Mouse (Mus musculus): Measurements from ENCODE around the gene Kmt2c.

DNA sequence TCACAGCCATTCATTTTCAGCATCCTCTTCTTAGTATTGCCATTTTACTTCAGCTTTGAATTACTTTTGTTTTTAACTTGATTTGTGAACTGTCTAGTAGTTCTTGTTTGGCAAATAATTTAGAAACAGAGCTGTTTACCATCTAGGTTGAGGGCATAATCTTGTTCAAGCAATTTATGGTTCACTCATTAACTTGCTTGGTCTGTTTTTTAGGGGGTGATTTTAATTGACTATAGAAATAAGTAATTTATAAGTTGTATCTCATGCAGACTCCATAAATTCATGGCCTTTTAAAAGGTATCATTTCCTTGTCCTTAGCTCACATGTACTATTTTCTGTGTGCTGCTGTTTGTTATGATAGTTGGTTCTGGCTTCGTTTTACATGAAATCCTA is 252.1 kb downstream of the Kmt2c start:
- TF ChIP-seq GATA1 (IDR thresholded peaks at IDR 0.05; ENCODE audit: borderline replicate concordance, low read length): no peak
- no peak for TF ChIP-seq FLI1 (IDR thresholded peaks at IDR 0.05; ENCODE audit: low read length)

Data from megakaryocyte, embryonic 14.5 days (primary cell).